Comparison of ENCODE assay signal across 8 mouse cellular contexts in genomic region chr3:146851966-146852891, GRCm38 (mm10). TPM values are rescaled to one million over a fixed set of nuclear protein-coding genes. Genes with fewer than 3 reads are reported as not detected.
DNase-seq lines count a peak whose midpoint lies in the region; ATAC-seq lines count a peak whose summit lies in the region.

Gene Ttll7, plus strand, starts transcription at chr3:146852367.

- H3K27me3 ChIP-seq in hindbrain, embryonic 13.5 days = no peaks in the 10 kb centered on the region
- no peaks in the 10 kb centered on the region for H3K27me3 ChIP-seq in lung, embryonic 15.5 days

- DNase-seq in adrenal gland, adult 18-20 months (ENCODE audit: low spot score in 2 of 2) = peak; percentile 69 to 73
- peak; percentile 89 to 91 for DNase-seq in frontal cortex, postnatal 36 days (ENCODE audit: low spot score in 2 of 2)
- DNase-seq in layer of hippocampus, postnatal 10 days (ENCODE audit: low spot score in 2 of 2) = peak; percentile 79 to 86
- peak; percentile 79 for DNase-seq in ovary, postnatal 36 days (ENCODE audit: low spot score)

- peak within 1 kb of the TSS; percentile 73 for H3K4me2 ChIP-seq in hindbrain, embryonic 13.5 days
- H3K4me2 ChIP-seq in lung, embryonic 15.5 days = peak within 1 kb of the TSS; percentile 83

- H3K27ac ChIP-seq in hindbrain, embryonic 13.5 days = peak within 1 kb of the TSS; percentile 87
- peak within 1 kb of the TSS; percentile 67 for H3K27ac ChIP-seq in lung, embryonic 15.5 days

- under 1% methylated on average over 36 of the region's 36 CpGs for WGBS in hindbrain, embryonic 13.5 days
- WGBS in lung, embryonic 15.5 days = under 1% methylated on average over 36 of the region's 36 CpGs

- peaks cover 26% of the 10 kb centered on the region for H3K4me1 ChIP-seq in hindbrain, embryonic 13.5 days (replicated peaks)
- H3K4me1 ChIP-seq in lung, embryonic 15.5 days = peaks cover 5% of the 10 kb centered on the region; the same call in 1 of the 2 replicates

- ATAC-seq in common myeloid progenitor, adult 5-6 weeks (replicated peaks; ENCODE audit: low read depth, poor library complexity, severe bottlenecking) = peak; percentile 98
- peak; percentile 98 for ATAC-seq in hindbrain, embryonic 13.5 days (ENCODE audit: low FRiP score)
- ATAC-seq in lung, embryonic 15.5 days (ENCODE audit: borderline replicate concordance, extremely low read depth, low FRiP score, low TSS enrichment) = peak; percentile 98
- ATAC-seq in CD4-positive, CD25-positive, alpha-beta regulatory T cell, adult 4 months = no peak

- no peaks in the 10 kb centered on the region for H3K9me3 ChIP-seq in hindbrain, embryonic 13.5 days
- no peaks in the 10 kb centered on the region for H3K9me3 ChIP-seq in lung, embryonic 15.5 days

- no peaks in the 10 kb centered on the region for H3K36me3 ChIP-seq in hindbrain, embryonic 13.5 days
- H3K36me3 ChIP-seq in lung, embryonic 15.5 days = no peaks in the 10 kb centered on the region

- peak within 1 kb of the TSS; percentile 82 for H3K4me3 ChIP-seq in hindbrain, embryonic 13.5 days
- peak within 1 kb of the TSS; percentile 71 for H3K4me3 ChIP-seq in lung, embryonic 15.5 days

- H3K9ac ChIP-seq in hindbrain, embryonic 13.5 days = peak within 1 kb of the TSS; percentile 88
- peak within 1 kb of the TSS; percentile 62 for H3K9ac ChIP-seq in lung, embryonic 15.5 days

RNA-seq across cellular contexts. Expression of gene Ttll7, which starts in this region (rescaled TPM):
- 1 to 10 TPM; 5.1 to 7.7 TPM for total RNA-seq in adrenal gland, adult 18-20 months (2021)
- 0.09 TPM in 1 of 2 replicates, not detected in the other for total RNA-seq in common myeloid progenitor, adult 5-6 weeks (2017)
- 9.5 and 9.7 TPM in 2 replicates for polyA plus RNA-seq in hindbrain, embryonic 13.5 days (2015; fragmentation: Nextera tagmentation; extraction: Ambion mirVana)
- total RNA-seq in layer of hippocampus, postnatal 10 days (2021) = 10 to 100 TPM; 78.7 to 88.3 TPM
- 3.4 and 3.5 TPM in 2 replicates for polyA plus RNA-seq in lung, embryonic 15.5 days (2015; fragmentation: Nextera tagmentation; extraction: Ambion mirVana)
- polyA plus RNA-seq in CD4-positive, CD25-positive, alpha-beta regulatory T cell, adult 4 months (2017; shearing (Covaris generic)) = not detected

Comparison
In these comparisons a context has a peak if more than half of its experiments do, and no peak if none do; other contexts are left out.
1. RNA of gene Ttll7 (total RNA-seq): 78.7 to 88.3 TPM in layer of hippocampus, postnatal 10 days; 5.1 to 7.7 TPM in adrenal gland, adult 18-20 months and 0.09 TPM in common myeloid progenitor, adult 5-6 weeks; every median in the first group is over 4 times any median in the second.
2. Peak in ATAC-seq in common myeloid progenitor, adult 5-6 weeks; RNA of the gene not detected or under 1 TPM.
3. Peak in every context shown above with its lines, with median percentiles within 50 percentile points of each other: DNase-seq.